Mouse (Mus musculus): ENCODE measurements around the gene Fam171a2.
A peak's percentile ranks its signal among the peaks of the same experiment; 100 is the strongest.
"Not testable (repeated sequence)": the region's sequence is repeated elsewhere in the genome, so short reads cannot be mapped to it uniquely, and the experiment has no call there.

The Fam171a2 gene

GRCm38 (mm10) chr11:102393238-102393634 lies 54.2 kb downstream of the Fam171a2 start, which contains the start of gene Rundc3a:
Gene Rundc3a (plus strand): TSS chr11:102393403.
- DNase-seq = peak; percentile 98

GRCm38 (mm10) chr11:102392441-102393237 lies 54.8 kb downstream of the Fam171a2 start:
- peak in 1 of 2 experiments; percentile 58 for DNase-seq

- not testable (repeated sequence) for DNase-seq
Measured at GRCm38 (mm10) chr11:102389436-102389835, 58.0 kb downstream of the Fam171a2 start.
